Mouse (Mus musculus): ENCODE measurements at regions not wholly inside any gene's neighbourhood (a gene's known extent, or its start where the extent isn't known, plus 50 kb on each side); places are given as distances from the start of the nearest gene placed in this dataset.

DNA sequence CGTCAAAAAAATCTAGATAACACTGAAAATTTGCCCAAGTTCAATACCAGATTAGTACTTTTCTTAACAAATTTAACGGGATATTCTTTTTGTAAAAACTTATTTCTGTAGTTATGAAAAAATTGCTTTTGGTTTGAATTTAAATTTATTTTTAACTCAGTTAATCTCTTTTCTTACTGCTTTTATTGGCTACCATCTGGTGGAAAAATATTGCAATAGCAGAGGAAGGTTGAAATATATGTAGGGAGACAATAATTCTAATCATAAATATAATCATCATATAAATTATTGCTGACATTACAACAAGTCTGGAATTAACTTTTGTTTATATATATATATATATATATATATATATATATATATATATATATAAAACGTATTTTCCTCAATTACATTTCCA lies 500.9 kb upstream of the Gje1 start:
- no peak for TF ChIP-seq MAX (IDR thresholded peaks at IDR 0.05)
- TF ChIP-seq CEBPB (IDR thresholded peaks at IDR 0.05; ENCODE audit: low read depth), result no peak
